Mouse (Mus musculus): Measurements from ENCODE around the gene Arhgef6.

DNA sequence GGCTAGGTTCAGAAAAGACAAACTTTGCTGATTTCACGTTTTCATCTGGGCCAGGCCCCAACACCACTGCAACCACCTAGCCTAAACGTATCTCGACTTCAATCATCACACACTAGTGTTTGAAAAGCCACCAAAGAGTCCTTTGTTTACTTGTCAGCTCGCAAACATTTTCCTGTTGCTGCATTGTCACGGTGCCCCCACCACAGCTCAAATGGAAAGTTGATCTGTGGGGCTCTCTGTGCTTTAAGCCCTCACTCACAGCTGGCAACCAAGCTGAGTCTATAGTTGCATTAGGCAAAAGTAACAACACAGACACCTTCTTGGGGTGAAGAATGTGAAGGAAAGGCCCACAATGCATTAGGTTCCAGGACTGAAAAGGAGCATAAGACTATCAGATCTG is 122.3 kb downstream of the Arhgef6 start:
- TF ChIP-seq CTCF (IDR thresholded peaks at IDR 0.05; ENCODE audit: borderline replicate concordance, insufficient read depth, low read depth, low read length) (no peak), POLR2A (IDR thresholded peaks at IDR 0.05; ENCODE audit: borderline replicate concordance, insufficient read depth, low read length) (no peak)
